Mouse (Mus musculus) forebrain, postnatal 0 days (tissue): Measurements from ENCODE around the gene Wdr5. TPM values are rescaled to one million over a fixed set of nuclear protein-coding genes. Genes with fewer than 3 reads are reported as not detected.

Experiments used
- ATAC-seq: fragments of 200-750 bp; cut with Nextera tagmentation; 2 replicates; pipeline ENCODE4 v1.8.0; 2017; ENCODE audit warnings: mild to moderate bottlenecking, moderate library complexity
- DNase-seq: peaks from one replicate; pipeline ENCODE4 v3.0.0-alpha.2; 2015
- H3K27ac ChIP-seq: fragments of 300-500 bp; sonication (generic); 2 replicates; pipeline ENCODE4 v1.5.1; 2014; ENCODE audit warnings: low read depth, mild to moderate bottlenecking, antibody characterized with exemption, low read length, moderate library complexity, mixed read lengths
- H3K27me3 ChIP-seq: fragments of 300-500 bp; sonication (generic); 2 replicates; pipeline ENCODE4 v1.6.1; 2014; ENCODE audit warnings: mild to moderate bottlenecking, low read length, mixed read lengths; ENCODE audit not compliant: insufficient read depth
- H3K36me3 ChIP-seq: fragments of 300-500 bp; sonication (generic); 2 replicates; pipeline ENCODE4 v1.6.1; 2014; ENCODE audit warnings: mild to moderate bottlenecking, moderate library complexity; ENCODE audit not compliant: insufficient read depth
- H3K4me1 ChIP-seq: fragments of 300-500 bp; sonication (generic); 2 replicates; pipeline ENCODE4 v1.6.1; 2014; ENCODE audit warnings: antibody characterized with exemption; ENCODE audit not compliant: insufficient read depth
- H3K4me2 ChIP-seq: fragments of 300-500 bp; sonication (generic); 2 replicates; pipeline ENCODE4 v1.6.1; 2014; ENCODE audit warnings: low read depth, mild to moderate bottlenecking, moderate library complexity
- H3K4me3 ChIP-seq: fragments of 300-500 bp; sonication (generic); 2 replicates; pipeline ENCODE4 v1.5.1; 2014; ENCODE audit warnings: low read depth, low read length, mixed read lengths
- H3K9ac ChIP-seq: fragments of 300-500 bp; sonication (generic); 2 replicates; pipeline ENCODE4 v1.6.1; 2014; ENCODE audit warnings: mild to moderate bottlenecking
- H3K9me3 ChIP-seq: fragments of 300-500 bp; sonication (generic); 2 replicates; pipeline ENCODE4 v1.6.1; 2016; ENCODE audit warnings: low read length
- CTCF ChIP-seq: sonication (generic); IDR thresholded peaks from 2 replicates; pipeline ENCODE4 v1.5.1; 2016; ENCODE audit warnings: antibody characterized with exemption, control low read depth, low read depth
- WGBS: fragments of 180-500 bp; shearing (Covaris S2); extraction: QIAGEN DNeasy Blood & Tissue Kit; methylation state at CpG from one replicate; pipeline ENCODE4 v1.1.7; 2014; 5-methylcytosine and 5-hydroxymethylcytosine counted together
- polyA plus RNA-seq: library from polyadenylated mRNA; unstranded; fragments of >200 nt; fragmentation: Nextera tagmentation; extraction: Ambion mirVana; gene quantifications from 2 replicates; pipeline ENCODE4 v1.2.1, GENCODE M21; 2015
- total RNA-seq: library from RNA; depleted of rRNA; stranded (reverse); fragments of >200 nt; gene quantifications from 2 replicates; pipeline ENCODE4 v1.2.3, GENCODE M21; 2014

Wdr5 gene
- total and polyA plus RNA-seq, 2 experiments from 2014 or later = 35.0 to 53.6 TPM

DNA sequence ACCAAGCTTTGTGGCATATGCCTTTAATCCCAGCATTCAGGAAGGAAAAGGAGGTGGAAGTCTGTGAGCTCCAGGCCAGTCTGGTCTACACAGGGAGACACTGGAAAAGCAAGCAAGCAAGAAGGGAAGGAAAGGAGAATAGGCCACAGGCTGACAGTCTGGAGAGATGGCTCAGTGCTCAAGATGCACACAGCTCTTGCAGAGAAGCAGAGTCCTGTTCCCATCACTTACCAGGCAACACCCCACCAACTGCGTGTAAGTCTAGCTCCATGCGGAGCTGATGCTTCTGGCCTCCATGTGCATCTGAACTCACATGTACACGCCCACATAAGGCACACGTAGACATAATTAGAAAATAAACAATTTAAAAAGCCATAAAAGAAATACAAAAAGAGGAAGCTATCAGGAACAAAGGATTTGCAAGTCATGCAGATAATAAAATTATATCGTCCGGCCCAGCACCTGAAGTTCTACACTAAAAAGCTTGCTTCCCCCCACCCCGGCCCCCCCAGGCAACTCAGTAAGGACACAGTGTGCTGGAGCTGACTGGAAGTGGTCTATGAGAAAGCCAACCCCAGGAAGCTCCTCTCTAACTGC lies 32.6 kb upstream of the Wdr5 start:
- Histone ChIP-seq H3K4me1 (no peaks in the 10 kb centered on the region), H3K36me3 (no peaks in the 10 kb centered on the region), H3K4me2 (no peak overlapping the region), H3K27me3 (no peaks in the 10 kb centered on the region), H3K9me3 (no peaks in the 10 kb centered on the region), H3K9ac (no peak overlapping the region), H3K4me3 (no peak overlapping the region), H3K27ac (no peak overlapping the region)
- no peak for ATAC-seq
- no peak for DNase-seq
- TF ChIP-seq CTCF = no peak
- 80% methylated on average over 7 of the region's 7 CpGs for WGBS

DNA sequence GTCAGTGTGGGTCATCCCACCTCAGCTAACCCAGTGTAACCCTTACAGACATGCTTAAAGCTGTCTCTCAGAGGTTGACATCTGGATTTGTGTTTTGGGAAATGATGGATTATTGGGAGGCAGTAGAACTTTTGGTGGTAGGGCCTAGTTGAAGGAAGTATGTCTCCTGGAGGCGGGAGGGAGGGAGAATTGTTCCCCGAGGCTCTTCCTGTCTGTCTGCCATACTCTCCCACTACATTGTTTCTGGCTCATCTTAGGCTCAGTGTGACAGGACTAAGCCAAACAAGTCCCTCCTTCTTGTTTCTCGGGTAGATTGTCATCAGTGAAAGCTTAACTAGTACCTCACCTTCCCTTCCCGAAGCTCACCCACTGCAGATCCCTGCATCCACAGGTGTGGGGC lies 28.2 kb upstream of the Wdr5 start:
- Histone ChIP-seq H3K9me3 (no peaks in the 10 kb centered on the region), H3K36me3 (no peaks in the 10 kb centered on the region), H3K4me3 (no peak overlapping the region), H3K4me2 (no peak overlapping the region), H3K4me1 (no peaks in the 10 kb centered on the region), H3K27ac (no peak overlapping the region), H3K27me3 (no peaks in the 10 kb centered on the region), H3K9ac (no peak overlapping the region)
- ATAC-seq (no peak), DNase-seq (no peak)
- WGBS = 74% methylated on average over 4 of the region's 4 CpGs
- no peak for TF ChIP-seq CTCF

DNA sequence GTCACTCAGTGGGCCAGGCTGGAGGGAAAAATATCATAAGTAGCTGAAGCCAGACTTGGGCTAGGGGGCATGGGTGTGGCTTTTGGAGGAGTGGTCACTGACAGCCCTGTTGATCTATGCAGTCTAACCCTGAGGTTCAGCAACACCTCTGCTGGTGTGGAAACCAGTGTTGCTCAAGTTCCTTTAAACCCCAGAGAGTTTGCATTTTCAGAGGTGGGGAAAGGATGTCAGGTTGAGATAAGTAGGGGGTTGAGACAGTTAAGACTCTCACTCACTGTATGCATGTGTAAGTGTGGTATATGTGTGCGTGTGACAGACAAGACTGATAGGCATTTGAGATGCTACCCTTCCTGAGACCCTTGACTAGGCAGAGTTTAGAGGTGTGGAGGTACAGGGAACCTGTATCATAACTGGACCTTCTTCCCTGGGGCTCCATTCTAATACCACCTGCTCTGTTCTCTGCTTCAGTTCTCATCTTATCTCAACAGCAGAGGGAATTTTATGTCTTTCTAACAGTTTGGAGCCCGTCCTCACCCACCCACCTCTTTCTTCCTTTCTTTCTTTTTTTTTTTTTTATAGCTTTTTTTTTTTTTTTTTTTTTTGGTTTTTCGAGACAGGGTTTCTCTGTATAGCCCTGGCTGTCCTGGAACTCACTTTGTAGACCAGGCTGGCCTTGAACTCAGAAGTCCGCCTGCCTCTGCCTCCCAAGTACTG lies 27.5 kb upstream of the Wdr5 start:
- Histone ChIP-seq H3K9me3 (no peaks in the 10 kb centered on the region), H3K27me3 (no peaks in the 10 kb centered on the region), H3K9ac (no peak overlapping the region), H3K36me3 (no peaks in the 10 kb centered on the region), H3K27ac (no peak overlapping the region), H3K4me2 (no peak overlapping the region), H3K4me1 (no peaks in the 10 kb centered on the region), H3K4me3 (no peak overlapping the region)
- no peak for TF ChIP-seq CTCF
- ATAC-seq = no peak
- WGBS = 82% methylated on average over 3 of the region's 4 CpGs
- no peak for DNase-seq

DNA sequence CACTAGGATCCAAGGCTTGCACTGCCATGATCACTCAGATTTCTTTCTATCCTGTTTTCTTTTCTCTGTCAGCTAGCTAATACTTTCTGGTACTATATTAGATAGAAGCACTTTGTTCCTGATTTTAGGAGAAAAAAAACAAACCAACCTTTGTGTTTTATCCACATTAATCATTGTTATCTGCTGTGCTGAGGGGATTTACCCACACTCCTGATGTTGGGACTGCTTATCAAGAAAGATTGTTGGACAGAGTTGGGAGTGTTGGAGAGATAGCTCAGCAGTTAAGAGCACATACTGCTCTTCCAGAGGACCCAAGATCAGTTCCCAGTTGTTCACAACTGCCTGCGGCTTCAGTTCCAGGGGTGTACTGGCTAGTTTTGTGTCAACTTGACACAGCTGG lies 26.6 kb upstream of the Wdr5 start:
- Histone ChIP-seq H3K36me3 (no peaks in the 10 kb centered on the region), H3K4me1 (no peaks in the 10 kb centered on the region), H3K9ac (no peak overlapping the region), H3K4me3 (no peak overlapping the region), H3K27ac (no peak overlapping the region), H3K27me3 (no peaks in the 10 kb centered on the region), H3K9me3 (no peaks in the 10 kb centered on the region), H3K4me2 (no peak overlapping the region)
- DNase-seq (no peak), ATAC-seq (no peak)
- no peak for TF ChIP-seq CTCF
- WGBS = 97% methylated on average over 1 of the region's 1 CpGs

DNA sequence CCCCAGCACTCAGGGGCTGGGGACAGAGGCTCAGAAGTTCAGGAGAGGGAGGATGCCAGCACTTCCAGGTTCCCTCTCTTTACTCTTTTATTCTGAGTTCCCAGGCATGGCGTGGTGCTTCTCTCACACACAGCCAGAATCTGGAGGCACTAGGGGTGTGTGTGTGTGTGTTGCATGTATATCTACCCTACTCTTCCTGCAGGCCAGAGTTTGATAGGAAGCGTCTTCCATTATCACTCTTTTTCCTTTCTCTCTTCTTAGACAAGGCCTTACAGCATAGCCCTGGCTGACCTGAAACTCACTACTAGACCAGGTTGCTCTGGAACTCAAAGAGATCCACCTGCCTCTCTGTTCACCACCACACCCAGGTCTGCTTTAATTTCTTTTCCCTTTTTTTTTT lies 24.0 kb upstream of the Wdr5 start:
- no peak overlapping the region for H3K4me2 ChIP-seq
- H3K9me3 ChIP-seq = no peaks in the 10 kb centered on the region
- ATAC-seq (no peak), DNase-seq (no peak)
- H3K36me3 ChIP-seq = no peaks in the 10 kb centered on the region
- WGBS = 83% methylated on average over 2 of the region's 2 CpGs
- no peak overlapping the region for H3K9ac ChIP-seq
- H3K27ac ChIP-seq = no peak overlapping the region
- no peaks in the 10 kb centered on the region for H3K27me3 ChIP-seq
- no peak overlapping the region for H3K4me3 ChIP-seq
- TF ChIP-seq CTCF = no peak
- no peaks in the 10 kb centered on the region for H3K4me1 ChIP-seq

DNA sequence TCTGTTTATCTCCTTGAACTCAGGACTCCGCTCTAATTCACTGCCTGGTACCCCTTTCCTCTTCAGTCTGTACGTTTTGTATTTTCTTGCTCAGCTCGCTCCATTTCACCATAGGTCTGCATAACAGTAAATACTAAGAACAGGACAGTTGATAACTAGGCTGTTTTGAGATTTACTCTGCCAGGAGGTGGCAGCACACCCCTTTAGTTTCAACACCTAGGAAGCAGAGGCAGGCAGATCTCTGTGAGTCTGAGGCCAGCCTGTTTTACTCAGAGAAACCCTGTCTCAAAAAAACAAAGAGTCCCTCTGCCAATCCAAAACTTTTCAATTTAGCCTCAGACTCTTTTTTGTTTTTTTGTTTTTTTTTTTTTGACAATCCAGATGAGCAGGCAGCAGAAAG lies 21.0 kb upstream of the Wdr5 start:
- no peaks in the 10 kb centered on the region for H3K9me3 ChIP-seq
- no peaks in the 10 kb centered on the region for H3K27me3 ChIP-seq
- no peak overlapping the region for H3K27ac ChIP-seq
- no peak overlapping the region for H3K4me2 ChIP-seq
- H3K4me3 ChIP-seq = no peak overlapping the region
- peaks cover 8% of the 10 kb centered on the region for H3K4me1 ChIP-seq
- no peaks in the 10 kb centered on the region for H3K36me3 ChIP-seq
- no peak for DNase-seq
- no peak for TF ChIP-seq CTCF
- H3K9ac ChIP-seq = no peak overlapping the region
- ATAC-seq = no peak
- 97% methylated on average over 3 of the region's 3 CpGs for WGBS

DNA sequence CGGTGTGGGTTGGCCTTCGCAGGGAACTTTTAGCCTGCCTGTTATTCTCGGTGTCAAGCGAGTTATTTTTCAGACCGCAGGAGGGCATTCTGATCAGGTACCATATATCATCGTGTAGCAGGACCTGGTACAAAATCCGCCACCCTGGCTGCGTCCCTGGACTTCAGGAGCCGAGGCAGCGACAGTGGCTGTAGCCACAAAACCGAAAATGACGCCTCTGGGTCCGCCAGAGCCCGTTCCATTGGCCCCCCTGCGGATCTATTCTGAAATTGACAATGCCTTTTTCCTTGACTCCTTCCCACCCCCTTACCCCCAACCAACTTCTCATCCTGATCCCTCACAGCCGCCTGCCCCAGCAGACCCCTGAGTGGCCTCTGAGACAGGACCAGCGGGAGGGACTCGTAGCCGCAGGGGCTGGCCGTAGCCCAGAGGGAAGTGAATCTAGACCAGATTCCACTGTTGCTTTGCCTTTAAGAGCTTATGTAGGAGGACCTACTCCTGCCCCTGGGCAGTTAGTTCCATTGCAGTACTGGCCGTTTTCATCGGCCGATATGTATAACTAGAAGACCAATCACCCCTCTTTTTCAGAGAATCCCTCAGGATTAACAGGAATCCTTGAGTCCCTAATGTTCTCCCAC lies 18.4 kb upstream of the Wdr5 start:
- peak overlapping the region; percentile 51 for H3K4me2 ChIP-seq
- 21% methylated on average over 23 of the region's 23 CpGs for WGBS
- no peaks in the 10 kb centered on the region for H3K27me3 ChIP-seq
- peak overlapping the region; percentile 29 for H3K4me3 ChIP-seq
- peak; percentile 26 for DNase-seq
- no peak for ATAC-seq
- H3K9ac ChIP-seq = no peak overlapping the region
- no peak overlapping the region for H3K27ac ChIP-seq
- peaks cover 8% of the 10 kb centered on the region for H3K4me1 ChIP-seq
- no peaks in the 10 kb centered on the region for H3K36me3 ChIP-seq
- no peak for TF ChIP-seq CTCF
- no peaks in the 10 kb centered on the region for H3K9me3 ChIP-seq
